Mouse (Mus musculus): Measurements from ENCODE around the gene Glb1l.

GRCm38 (mm10) chr1:75180105-75180590 is 30.5 kb downstream of the Glb1l start, which contains the start of gene Abcb6:
- peak; percentile 97 for TF ChIP-seq POLR2AphosphoS2 (IDR thresholded peaks at IDR 0.05; ENCODE audit: insufficient read length, low read depth)
- TF ChIP-seq POLR2A (IDR thresholded peaks at IDR 0.05; ENCODE audit: insufficient read length, low read depth) = peak; percentile 99
- TF ChIP-seq TCF12 (IDR thresholded peaks at IDR 0.05; ENCODE audit: insufficient read depth, poor library complexity, severe bottlenecking) = no peak
- TF ChIP-seq USF1 (IDR thresholded peaks at IDR 0.05; ENCODE audit: low read depth) = peak; percentile 93
- TF ChIP-seq E2F4 (IDR thresholded peaks at IDR 0.05; ENCODE audit: insufficient read depth) = peak; percentile 90
- peak in 2 of 3 experiments; percentile 36 to 60 for TF ChIP-seq MYOD1 (IDR thresholded peaks at IDR 0.05; ENCODE audit: control insufficient read depth in 1 of 3, insufficient read length in 2 of 3, low read depth in 2 of 3)
- peak in 2 of 3 experiments; percentile 36 to 52 for TF ChIP-seq MYOG (IDR thresholded peaks at IDR 0.05; ENCODE audit: control insufficient read depth in 1 of 3, insufficient read depth in 1 of 3, insufficient read length in 2 of 3, low read depth in 2 of 3)
- no peak for TF ChIP-seq SRF (IDR thresholded peaks at IDR 0.05; ENCODE audit: control insufficient read depth, insufficient read length, low read depth)
- TF ChIP-seq MAX (IDR thresholded peaks at IDR 0.05; ENCODE audit: low read depth) = no peak
- peak; percentile 51 for TF ChIP-seq REST (IDR thresholded peaks at IDR 0.05; ENCODE audit: insufficient read depth, insufficient read length)
- no peak for TF ChIP-seq CEBPB (IDR thresholded peaks at IDR 0.05; ENCODE audit: insufficient read depth, poor library complexity, severe bottlenecking)
- no peak for TF ChIP-seq TCF3 (IDR thresholded peaks at IDR 0.05; ENCODE audit: insufficient read length, low read depth)
